Mouse (Mus musculus): ENCODE data around the gene Gpi1. TPM values are rescaled to one million over a fixed set of nuclear protein-coding genes. Genes with fewer than 3 reads are reported as not detected.

The Gpi1 gene
- 100 to 1,000 TPM in 16 of 26 experiments, 10 to 100 TPM in 10; 48.1 to 238 (median 136) TPM for total RNA-seq (2018; cell fraction: chromatin; rRNA removed)
- 100 to 1,000 TPM; 159 to 348 (median 225) TPM for total RNA-seq (2018; cell fraction: cytosol; rRNA removed)
- 100 to 1,000 TPM in 12 of 26 experiments, 10 to 100 TPM in 14; 62.6 to 225 (median 96.1) TPM for total RNA-seq (2018; cell fraction: nucleus; rRNA removed)
- polyA plus RNA-seq (2018): 200 to 488 TPM (median 296 TPM) in 3 replicates

DNA sequence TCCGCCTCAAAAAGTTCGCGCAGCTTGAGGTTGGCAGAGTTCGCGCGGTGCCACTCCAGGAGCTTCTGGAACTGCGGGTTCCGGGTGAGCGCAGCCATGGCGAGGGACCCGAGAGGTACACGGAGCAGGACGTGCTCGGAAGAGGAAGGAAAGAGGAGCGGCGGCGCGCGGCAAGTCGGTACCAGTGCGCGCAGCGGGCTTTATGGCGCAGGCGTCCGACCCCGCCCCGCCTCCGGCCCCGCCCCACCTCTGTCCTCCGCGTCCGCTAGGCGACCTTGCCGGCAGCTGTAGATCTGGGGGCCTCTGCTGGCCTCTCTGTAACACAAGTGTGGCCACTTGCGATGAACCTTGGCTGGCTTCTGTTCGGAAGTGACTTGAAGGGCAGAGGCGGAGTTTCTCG is at the start of gene Gpi1:
Gpi1 (minus strand) TSS at position 221 of the 400 bp plus-strand sequence.
- under 1% methylated on average over 38 of the region's 39 CpGs for WGBS (ENCODE audit: missing documents)
- Histone ChIP-seq H3K79me2 (ENCODE audit: inconsistent target) (peaks cover 48% of the 10 kb centered on the region), H3K27ac (peak within 1 kb of the TSS; percentile 80), H3K4me3 (ENCODE audit: inconsistent target) (peak within 1 kb of the TSS; percentile 92), H3K36me3 (ENCODE audit: inconsistent target) (peaks cover 30% of the 10 kb centered on the region)

GRCm38 (mm10) chr7:34277656-34278055 is 47.5 kb upstream of the Gpi1 start:
- H3K79me2 ChIP-seq (ENCODE audit: inconsistent target): no peaks in the 10 kb centered on the region
- H3K27ac ChIP-seq: no peak overlapping the region
- no peaks in the 10 kb centered on the region for H3K36me3 ChIP-seq (ENCODE audit: inconsistent target)
- H3K4me3 ChIP-seq (ENCODE audit: inconsistent target): no peak overlapping the region
- 96% methylated on average over 2 of the region's 2 CpGs for WGBS (ENCODE audit: missing documents)

- no peak overlapping the region for H3K4me3 ChIP-seq (ENCODE audit: inconsistent target)
- 100% methylated on average over 3 of the region's 3 CpGs for WGBS (ENCODE audit: missing documents)
- no peaks in the 10 kb centered on the region for H3K36me3 ChIP-seq (ENCODE audit: inconsistent target)
- no peak overlapping the region for H3K27ac ChIP-seq
- no peaks in the 10 kb centered on the region for H3K79me2 ChIP-seq (ENCODE audit: inconsistent target)
Observed at GRCm38 (mm10) chr7:34276066-34276465, 45.9 kb upstream of the Gpi1 start.

DNA sequence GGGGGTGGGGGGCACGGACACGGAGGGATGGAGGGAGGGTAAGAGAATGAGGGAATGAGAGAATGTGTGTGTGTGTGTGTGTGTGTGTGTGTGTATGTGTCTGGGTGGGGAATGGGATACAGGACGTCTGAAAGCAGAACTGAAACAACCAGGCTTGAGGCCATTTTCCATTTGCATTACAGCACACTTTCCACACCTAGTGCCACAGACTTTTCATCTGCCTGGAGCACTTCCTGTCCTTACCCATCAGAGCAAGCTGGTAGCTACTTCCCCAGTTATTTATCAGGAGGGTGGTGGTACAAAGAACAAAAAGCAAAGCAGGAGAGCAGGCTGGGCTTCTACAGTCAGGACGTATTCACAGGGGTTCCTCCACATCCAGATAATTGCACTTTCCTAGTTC is 42.3 kb upstream of the Gpi1 start:
- 28% methylated on average over 2 of the region's 4 CpGs for WGBS (ENCODE audit: missing documents)
- Histone ChIP-seq H3K79me2 (ENCODE audit: inconsistent target) (no peaks in the 10 kb centered on the region), H3K4me3 (ENCODE audit: inconsistent target) (no peak overlapping the region), H3K27ac (no peak overlapping the region), H3K36me3 (ENCODE audit: inconsistent target) (no peaks in the 10 kb centered on the region)

DNA sequence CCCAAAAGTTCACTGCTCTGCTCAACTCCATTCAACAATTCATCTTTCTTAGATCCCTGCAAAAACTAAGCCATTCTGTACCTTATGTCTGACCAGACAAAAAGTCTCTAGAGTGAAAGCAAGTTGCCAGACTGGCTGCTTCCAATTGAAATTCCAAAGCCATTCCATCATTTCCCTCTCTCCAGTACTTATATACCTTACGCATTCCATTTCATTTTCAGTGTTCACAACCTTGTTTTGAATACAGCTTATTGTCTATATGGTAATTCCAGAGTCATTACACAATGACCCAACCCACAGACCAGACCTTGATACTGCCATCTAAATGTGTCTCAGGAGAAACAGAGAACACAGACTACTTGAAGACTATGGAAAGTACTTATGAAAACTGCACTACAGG is 38.3 kb upstream of the Gpi1 start:
- WGBS (ENCODE audit: missing documents): 100% methylated on average over 1 of the region's 1 CpGs

DNA sequence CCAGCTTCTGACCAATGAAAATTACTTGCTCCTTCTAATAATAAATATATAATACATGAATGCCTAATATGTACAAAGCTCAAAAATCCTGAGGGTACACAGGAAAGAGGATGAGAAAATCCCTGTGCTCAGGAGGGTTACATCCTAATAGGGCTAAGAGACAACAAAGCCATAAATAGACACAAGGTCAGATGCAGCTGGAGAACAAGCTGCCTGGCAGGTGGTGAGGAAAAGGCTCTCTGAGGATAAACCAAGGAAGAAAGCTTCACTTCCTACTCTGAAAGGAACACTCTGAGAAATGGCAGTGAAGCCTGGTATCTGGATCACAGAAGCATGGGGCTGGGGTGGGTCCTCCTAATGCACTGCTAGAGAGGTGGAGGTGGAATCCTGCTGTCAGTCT is 36.3 kb upstream of the Gpi1 start:
- H3K79me2 ChIP-seq (ENCODE audit: inconsistent target): no peaks in the 10 kb centered on the region
- peaks cover 11% of the 10 kb centered on the region for H3K36me3 ChIP-seq (ENCODE audit: inconsistent target)
- H3K27ac ChIP-seq: no peak overlapping the region
- H3K4me3 ChIP-seq (ENCODE audit: inconsistent target): no peak overlapping the region

More for the DNA sequence above, 38.3 kb upstream of the Gpi1 start:
- Histone ChIP-seq H3K79me2 (ENCODE audit: inconsistent target) (no peaks in the 10 kb centered on the region), H3K4me3 (ENCODE audit: inconsistent target) (no peak overlapping the region), H3K36me3 (ENCODE audit: inconsistent target) (no peaks in the 10 kb centered on the region), H3K27ac (no peak overlapping the region)

- H3K4me3 ChIP-seq (ENCODE audit: inconsistent target): no peak overlapping the region
- H3K79me2 ChIP-seq (ENCODE audit: inconsistent target): no peaks in the 10 kb centered on the region
- WGBS (ENCODE audit: missing documents): 33% methylated on average over 5 of the region's 5 CpGs
- H3K36me3 ChIP-seq (ENCODE audit: inconsistent target): peaks cover 11% of the 10 kb centered on the region
- H3K27ac ChIP-seq: no peak overlapping the region
Observed at GRCm38 (mm10) chr7:34265876-34266346, 35.8 kb upstream of the Gpi1 start.

- WGBS (ENCODE audit: missing documents): 94% methylated on average over 5 of the region's 5 CpGs
Observed at GRCm38 (mm10) chr7:34263437-34263836, 33.3 kb upstream of the Gpi1 start.

DNA sequence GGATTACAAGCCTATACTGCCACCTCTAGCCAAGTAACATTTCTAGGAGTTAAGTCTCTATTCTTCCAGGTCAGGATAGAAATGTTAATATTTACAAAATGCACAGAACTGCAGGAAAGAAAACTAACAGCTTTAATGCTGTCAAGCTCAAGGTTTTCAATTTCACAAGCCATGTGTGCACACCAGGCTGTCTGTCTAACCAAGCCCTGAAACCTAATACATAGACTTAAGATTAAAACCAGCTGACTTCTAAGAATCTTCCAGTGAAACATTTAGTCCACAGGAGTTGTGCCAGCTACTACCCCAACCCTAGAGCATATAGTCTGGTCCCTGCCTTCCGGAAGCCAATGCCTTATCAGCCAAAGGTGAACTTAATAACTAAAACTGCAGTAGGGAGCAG is 28.3 kb upstream of the Gpi1 start:
- Histone ChIP-seq H3K36me3 (ENCODE audit: inconsistent target) (peaks cover 55% of the 10 kb centered on the region), H3K4me3 (ENCODE audit: inconsistent target) (no peak overlapping the region), H3K79me2 (ENCODE audit: inconsistent target) (no peaks in the 10 kb centered on the region), H3K27ac (no peak overlapping the region)
- WGBS (ENCODE audit: missing documents): 91% methylated on average over 1 of the region's 1 CpGs

More at GRCm38 (mm10) chr7:34263437-34263836, 33.3 kb upstream of the Gpi1 start:
- no peak overlapping the region for H3K4me3 ChIP-seq (ENCODE audit: inconsistent target)
- no peaks in the 10 kb centered on the region for H3K79me2 ChIP-seq (ENCODE audit: inconsistent target)
- no peak overlapping the region for H3K27ac ChIP-seq
- H3K36me3 ChIP-seq (ENCODE audit: inconsistent target): peaks cover 22% of the 10 kb centered on the region

GRCm38 (mm10) chr7:34257279-34257678 is 27.1 kb upstream of the Gpi1 start:
- Histone ChIP-seq H3K36me3 (ENCODE audit: inconsistent target) (peaks cover 59% of the 10 kb centered on the region), H3K4me3 (ENCODE audit: inconsistent target) (no peak overlapping the region), H3K27ac (no peak overlapping the region), H3K79me2 (ENCODE audit: inconsistent target) (no peaks in the 10 kb centered on the region)
- WGBS (ENCODE audit: missing documents): 94% methylated on average over 9 of the region's 9 CpGs

DNA sequence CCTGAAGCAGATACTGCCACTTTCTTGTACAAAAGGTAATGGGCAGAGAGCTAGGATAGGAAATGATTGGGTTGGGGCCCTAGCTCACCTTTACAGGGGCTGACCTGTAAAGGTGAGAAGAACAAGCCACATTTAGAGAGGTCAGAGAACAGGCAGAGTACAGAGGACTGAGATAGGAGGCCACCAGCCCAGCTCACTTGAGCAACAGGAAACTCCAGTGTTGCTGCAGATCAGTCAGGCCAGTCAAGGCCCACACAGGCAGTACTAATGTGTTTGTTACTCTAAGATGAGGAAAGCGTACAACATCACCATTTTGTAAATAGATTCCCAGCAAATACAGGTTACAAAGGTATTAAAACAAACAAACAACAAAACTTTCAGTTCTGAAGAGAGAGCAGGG is 25.8 kb upstream of the Gpi1 start:
- H3K27ac ChIP-seq: no peak overlapping the region
- no peaks in the 10 kb centered on the region for H3K79me2 ChIP-seq (ENCODE audit: inconsistent target)
- H3K4me3 ChIP-seq (ENCODE audit: inconsistent target): no peak overlapping the region
- 93% methylated on average over 1 of the region's 1 CpGs for WGBS (ENCODE audit: missing documents)
- H3K36me3 ChIP-seq (ENCODE audit: inconsistent target): peaks cover 51% of the 10 kb centered on the region; the same call in 1 of the 2 replicates

DNA sequence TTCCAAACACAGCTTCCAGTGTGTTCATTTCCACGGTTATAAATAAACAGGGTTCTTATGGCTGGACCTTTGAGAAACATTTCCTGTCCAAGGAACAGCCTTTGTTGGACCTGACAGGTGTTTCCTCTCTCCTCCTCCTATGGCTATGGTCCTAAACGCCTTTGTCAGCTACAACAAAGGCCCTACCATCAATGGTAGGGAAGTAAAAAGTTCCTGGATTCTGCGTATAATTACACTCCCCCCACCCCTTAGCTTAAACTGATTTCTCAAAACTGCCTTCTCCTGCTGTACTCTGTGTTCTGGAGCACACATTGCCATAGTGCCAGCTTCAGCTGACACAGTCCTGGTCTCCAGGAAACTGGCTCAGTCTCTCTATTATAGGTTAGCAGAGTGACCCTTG is 25.0 kb upstream of the Gpi1 start:
- Histone ChIP-seq H3K27ac (no peak overlapping the region), H3K4me3 (ENCODE audit: inconsistent target) (no peak overlapping the region), H3K79me2 (ENCODE audit: inconsistent target) (no peaks in the 10 kb centered on the region), H3K36me3 (ENCODE audit: inconsistent target) (peaks cover 49% of the 10 kb centered on the region; the same call in 1 of the 2 replicates)
- 27% methylated on average over 3 of the region's 3 CpGs for WGBS (ENCODE audit: missing documents)

DNA sequence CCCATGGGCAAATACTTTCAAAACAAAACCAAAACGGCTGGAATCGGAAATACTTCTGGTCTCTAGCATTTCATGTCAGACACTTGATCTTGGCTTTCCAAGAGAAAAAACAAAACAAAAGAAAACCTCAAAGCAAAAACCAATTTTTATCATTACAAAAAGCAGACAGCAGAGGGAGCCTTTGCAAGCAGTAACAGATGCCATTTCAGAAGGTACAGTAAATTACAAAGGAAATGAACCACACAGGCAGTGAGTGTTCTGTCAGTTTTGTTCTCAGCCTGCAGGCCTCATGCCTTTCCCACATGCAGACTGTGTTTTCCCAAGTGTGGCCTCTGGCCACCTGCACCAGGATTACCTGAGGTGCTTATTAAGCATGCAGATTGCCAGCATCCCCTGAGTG is 21.9 kb upstream of the Gpi1 start:
- no peaks in the 10 kb centered on the region for H3K79me2 ChIP-seq (ENCODE audit: inconsistent target)
- 28% methylated on average over 2 of the region's 2 CpGs for WGBS (ENCODE audit: missing documents)
- no peak overlapping the region for H3K4me3 ChIP-seq (ENCODE audit: inconsistent target)
- peaks cover 53% of the 10 kb centered on the region for H3K36me3 ChIP-seq (ENCODE audit: inconsistent target)
- no peak overlapping the region for H3K27ac ChIP-seq

- H3K4me3 ChIP-seq (ENCODE audit: inconsistent target): no peak within 1 kb of the TSS
- H3K27ac ChIP-seq: no peak within 1 kb of the TSS
- H3K79me2 ChIP-seq (ENCODE audit: inconsistent target): no peaks in the 10 kb centered on the region
- H3K36me3 ChIP-seq (ENCODE audit: inconsistent target): peaks cover 52% of the 10 kb centered on the region
- WGBS (ENCODE audit: missing documents): 97% methylated on average over 7 of the region's 7 CpGs
Observed at GRCm38 (mm10) chr7:34250738-34251137, 20.6 kb upstream of the Gpi1 start, which contains the start of gene Gm6096. TSS of gene Gm6096 (plus strand) at chr7:34251038.

DNA sequence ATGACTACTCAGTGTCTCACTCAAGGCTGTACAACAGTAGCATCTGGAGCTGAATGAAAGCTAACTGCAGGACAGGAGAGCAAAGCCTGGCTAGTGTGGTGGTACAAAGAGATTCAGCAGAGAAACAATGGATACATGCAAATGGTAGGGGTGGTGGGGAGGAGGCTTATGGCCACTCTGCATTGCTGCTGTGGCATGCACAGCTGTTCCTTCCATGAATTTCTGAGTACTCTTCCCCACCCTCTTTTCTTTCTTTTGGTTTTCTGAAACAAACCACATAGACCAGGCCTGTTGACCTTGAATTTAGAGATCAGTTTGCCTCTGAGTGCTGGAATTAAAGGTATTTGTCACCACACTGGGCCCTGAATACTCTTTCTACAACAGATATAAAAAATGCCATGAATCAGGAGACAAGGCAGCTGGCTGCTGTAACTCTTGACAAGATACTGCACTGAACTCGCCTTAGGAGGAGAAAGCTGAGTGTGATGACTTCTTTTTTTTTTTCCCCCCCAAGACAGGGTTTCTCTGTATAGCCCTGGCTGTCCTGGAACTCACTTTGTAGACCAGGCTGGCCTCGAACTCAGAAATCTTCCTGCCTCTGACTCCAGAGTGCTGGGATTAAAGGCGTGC is 16.8 kb upstream of the Gpi1 start:
- H3K27ac ChIP-seq: no peak overlapping the region
- WGBS (ENCODE audit: missing documents): 96% methylated on average over 3 of the region's 3 CpGs
- no peak overlapping the region for H3K4me3 ChIP-seq (ENCODE audit: inconsistent target)
- no peaks in the 10 kb centered on the region for H3K79me2 ChIP-seq (ENCODE audit: inconsistent target)
- peaks cover 56% of the 10 kb centered on the region for H3K36me3 ChIP-seq (ENCODE audit: inconsistent target)

Data from macrophage (primary cell).